Mouse (Mus musculus): Measurements from ENCODE around the gene Cotl1. TPM values are rescaled to one million over a fixed set of nuclear protein-coding genes. Genes with fewer than 3 reads are reported as not detected.

Gene Cotl1
- total RNA-seq, 1 experiment from 2014 or later, result 84.9 TPM

GRCm38 (mm10) chr8:119806422-119807263 lies 33.7 kb downstream of the Cotl1 start:
- ATAC-seq (replicated peaks in 1 of 2; ENCODE audit: insufficient read depth in 1 of 2, low FRiP score in 2 of 2, low TSS enrichment in 1 of 2, low read depth in 1 of 2, poor library complexity in 2 of 2, severe bottlenecking in 2 of 2), result peak; percentile 17 to 33; a peak in 2 of 4 replicates

DNA sequence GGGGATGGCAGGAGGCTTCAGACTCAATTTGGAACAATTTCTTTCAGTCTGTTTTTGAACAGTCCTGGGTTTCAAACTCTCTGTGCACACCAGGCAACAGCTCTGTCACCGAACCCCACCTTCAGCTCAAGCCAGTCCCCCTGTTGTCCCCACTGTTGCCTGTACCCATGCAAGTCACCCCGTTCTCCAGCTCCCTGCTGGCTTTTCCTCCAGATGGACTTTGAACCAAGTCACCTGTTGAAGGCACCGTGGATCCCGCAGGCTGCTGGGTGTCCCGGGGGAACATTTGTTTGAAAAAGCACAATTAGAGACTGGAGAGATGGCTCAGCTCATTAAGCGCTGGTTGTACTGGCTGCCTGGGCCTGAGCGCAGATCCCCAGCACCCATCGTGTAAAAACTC lies 35.1 kb downstream of the Cotl1 start:
- no peak for ATAC-seq (replicated peaks in 1 of 2; ENCODE audit: insufficient read depth in 1 of 2, low FRiP score in 2 of 2, low TSS enrichment in 1 of 2, low read depth in 1 of 2, poor library complexity in 2 of 2, severe bottlenecking in 2 of 2)

- ATAC-seq (replicated peaks in 1 of 2; ENCODE audit: insufficient read depth in 1 of 2, low FRiP score in 2 of 2, low TSS enrichment in 1 of 2, low read depth in 1 of 2, poor library complexity in 2 of 2, severe bottlenecking in 2 of 2), result no peak
Observed at GRCm38 (mm10) chr8:119802592-119802991, 37.8 kb downstream of the Cotl1 start.

DNA sequence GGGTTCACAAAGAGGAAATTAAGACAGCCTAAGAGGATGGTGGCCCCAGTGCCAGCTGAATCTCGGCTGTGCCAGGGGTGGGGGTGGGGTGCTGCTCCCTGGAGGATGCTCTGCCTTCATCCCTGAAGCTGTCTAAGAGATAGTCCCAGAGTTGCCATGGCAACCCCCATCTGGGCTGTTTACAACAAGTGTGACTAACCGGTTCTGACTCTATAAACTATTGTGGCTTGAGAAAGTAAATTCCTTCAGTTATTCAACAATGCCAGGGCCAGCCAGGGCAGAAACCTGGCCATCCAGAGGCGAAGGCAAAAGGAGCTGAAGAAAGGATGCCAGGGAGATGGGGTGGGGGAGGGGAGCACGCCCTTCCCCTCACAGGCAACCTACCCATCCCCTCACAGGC lies 39.2 kb downstream of the Cotl1 start:
- ATAC-seq (replicated peaks in 1 of 2; ENCODE audit: insufficient read depth in 1 of 2, low FRiP score in 2 of 2, low TSS enrichment in 1 of 2, low read depth in 1 of 2, poor library complexity in 2 of 2, severe bottlenecking in 2 of 2), result no peak

- ATAC-seq (replicated peaks in 1 of 2; ENCODE audit: insufficient read depth in 1 of 2, low FRiP score in 2 of 2, low TSS enrichment in 1 of 2, low read depth in 1 of 2, poor library complexity in 2 of 2, severe bottlenecking in 2 of 2), result no peak
Observed at GRCm38 (mm10) chr8:119798965-119799264, 41.4 kb downstream of the Cotl1 start.

DNA sequence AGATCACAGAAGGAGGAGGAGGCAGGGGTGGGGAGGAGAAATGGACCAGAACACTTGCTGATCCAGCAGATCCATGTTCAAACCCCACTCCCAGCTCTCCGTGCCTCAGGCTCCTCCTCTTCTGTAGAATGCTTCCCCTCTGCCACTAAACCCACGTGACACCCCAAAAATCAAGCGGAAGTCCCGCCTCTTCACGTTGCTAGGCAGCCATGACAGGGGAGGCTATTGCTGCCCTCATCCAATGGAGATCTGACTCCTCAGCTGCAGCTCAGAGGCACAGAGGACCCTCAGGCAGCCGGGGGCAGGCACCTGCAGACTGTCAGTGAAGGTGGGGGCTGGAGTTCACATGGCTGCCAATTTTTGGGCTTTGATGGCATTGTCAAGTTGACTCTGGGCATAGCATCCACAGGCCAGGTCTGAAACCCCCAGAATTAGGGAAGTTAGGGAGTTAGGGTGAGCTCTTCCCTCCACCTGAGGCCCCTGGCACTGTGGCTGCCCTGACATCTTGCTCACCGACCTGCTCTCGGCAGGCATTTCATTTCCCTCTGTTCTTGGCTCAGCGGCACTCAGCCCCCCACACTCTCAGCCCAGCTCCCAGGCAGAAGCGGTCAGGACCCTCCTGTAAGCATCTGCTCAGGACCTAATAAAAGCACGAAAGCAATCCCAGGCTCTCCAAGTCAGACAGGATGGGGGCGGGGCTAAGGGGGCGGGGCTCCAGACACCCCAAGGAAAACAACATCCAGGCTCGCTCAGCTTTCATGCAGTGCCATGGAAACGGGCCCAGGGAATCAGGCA lies 42.0 kb downstream of the Cotl1 start:
- ATAC-seq (replicated peaks in 1 of 2; ENCODE audit: insufficient read depth in 1 of 2, low FRiP score in 2 of 2, low TSS enrichment in 1 of 2, low read depth in 1 of 2, poor library complexity in 2 of 2, severe bottlenecking in 2 of 2), result peak; percentile 73 to 77

- no peak for ATAC-seq (replicated peaks in 1 of 2; ENCODE audit: insufficient read depth in 1 of 2, low FRiP score in 2 of 2, low TSS enrichment in 1 of 2, low read depth in 1 of 2, poor library complexity in 2 of 2, severe bottlenecking in 2 of 2)
Observed at GRCm38 (mm10) chr8:119795651-119796050, 44.7 kb downstream of the Cotl1 start.

DNA sequence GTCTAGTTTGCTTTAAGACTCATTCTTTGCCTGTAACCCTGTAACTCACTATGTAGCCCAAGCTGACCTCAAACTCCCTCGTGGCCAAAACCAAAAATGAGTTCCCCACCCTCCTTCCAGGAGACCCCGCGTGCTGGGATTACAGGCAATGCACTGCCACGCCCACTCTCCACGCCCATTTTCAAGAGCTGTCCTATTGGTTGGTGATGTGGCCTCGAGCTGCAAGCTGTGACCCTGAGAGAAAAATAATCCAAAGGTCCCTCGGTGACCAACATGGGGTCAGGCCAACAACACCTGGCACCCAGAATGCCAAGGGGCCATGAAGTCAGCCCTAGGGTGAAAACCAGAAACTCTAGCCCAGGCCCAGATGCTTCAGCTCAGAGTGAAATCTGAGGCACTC lies 45.7 kb downstream of the Cotl1 start:
- no peak for ATAC-seq (replicated peaks in 1 of 2; ENCODE audit: insufficient read depth in 1 of 2, low FRiP score in 2 of 2, low TSS enrichment in 1 of 2, low read depth in 1 of 2, poor library complexity in 2 of 2, severe bottlenecking in 2 of 2)

GRCm38 (mm10) chr8:119791804-119792704 lies 48.3 kb downstream of the Cotl1 start:
- ATAC-seq (replicated peaks in 1 of 2; ENCODE audit: insufficient read depth in 1 of 2, low FRiP score in 2 of 2, low TSS enrichment in 1 of 2, low read depth in 1 of 2, poor library complexity in 2 of 2, severe bottlenecking in 2 of 2), result no peak; a peak in 1 of 4 replicates

DNA sequence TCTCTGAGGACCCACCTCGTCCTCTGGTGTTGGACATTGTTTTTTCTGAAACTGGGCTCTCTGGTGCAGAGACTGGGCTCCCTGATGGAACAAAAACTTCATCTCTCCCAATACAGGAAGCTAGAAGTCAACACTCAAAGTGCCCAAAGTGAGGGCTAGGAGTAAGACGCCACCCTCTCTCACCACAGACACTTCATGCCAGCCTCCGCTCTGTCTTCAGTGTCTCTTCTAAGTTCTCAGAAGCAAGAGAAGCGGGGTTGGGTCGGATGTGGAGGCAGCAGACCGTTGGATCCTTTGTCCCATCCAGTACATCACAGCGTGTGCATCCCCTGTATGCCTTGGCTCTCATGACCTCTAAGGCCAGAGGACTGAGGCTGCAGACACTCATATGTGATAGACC lies 50.8 kb downstream of the Cotl1 start:
- ATAC-seq (replicated peaks in 1 of 2; ENCODE audit: insufficient read depth in 1 of 2, low FRiP score in 2 of 2, low TSS enrichment in 1 of 2, low read depth in 1 of 2, poor library complexity in 2 of 2, severe bottlenecking in 2 of 2), result no peak

- no peak for ATAC-seq (replicated peaks in 1 of 2; ENCODE audit: insufficient read depth in 1 of 2, low FRiP score in 2 of 2, low TSS enrichment in 1 of 2, low read depth in 1 of 2, poor library complexity in 2 of 2, severe bottlenecking in 2 of 2)
Observed at GRCm38 (mm10) chr8:119788607-119789381, 51.5 kb downstream of the Cotl1 start.

- ATAC-seq (replicated peaks in 1 of 2; ENCODE audit: insufficient read depth in 1 of 2, low FRiP score in 2 of 2, low TSS enrichment in 1 of 2, low read depth in 1 of 2, poor library complexity in 2 of 2, severe bottlenecking in 2 of 2), result no peak
Observed at GRCm38 (mm10) chr8:119787341-119787740, 53.0 kb downstream of the Cotl1 start.

DNA sequence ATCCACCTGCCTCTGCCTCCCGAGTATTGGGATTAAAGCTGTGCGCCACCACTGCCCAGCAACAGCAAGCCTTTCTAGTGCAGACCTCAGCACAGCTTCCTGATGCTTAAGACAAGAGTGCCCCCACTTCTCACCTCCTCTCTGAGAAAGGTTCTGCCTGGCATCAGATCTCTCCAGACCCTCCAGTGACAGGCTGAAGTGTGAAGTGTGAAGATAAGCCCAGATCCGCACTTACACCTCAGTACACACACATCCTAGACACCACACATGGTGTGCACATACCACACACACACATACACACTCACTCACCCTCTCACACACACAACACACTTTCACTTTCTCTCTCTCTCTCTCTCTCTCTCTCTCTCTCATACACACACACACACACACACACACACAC lies 53.5 kb downstream of the Cotl1 start:
- ATAC-seq (replicated peaks in 1 of 2; ENCODE audit: insufficient read depth in 1 of 2, low FRiP score in 2 of 2, low TSS enrichment in 1 of 2, low read depth in 1 of 2, poor library complexity in 2 of 2, severe bottlenecking in 2 of 2), result no peak

DNA sequence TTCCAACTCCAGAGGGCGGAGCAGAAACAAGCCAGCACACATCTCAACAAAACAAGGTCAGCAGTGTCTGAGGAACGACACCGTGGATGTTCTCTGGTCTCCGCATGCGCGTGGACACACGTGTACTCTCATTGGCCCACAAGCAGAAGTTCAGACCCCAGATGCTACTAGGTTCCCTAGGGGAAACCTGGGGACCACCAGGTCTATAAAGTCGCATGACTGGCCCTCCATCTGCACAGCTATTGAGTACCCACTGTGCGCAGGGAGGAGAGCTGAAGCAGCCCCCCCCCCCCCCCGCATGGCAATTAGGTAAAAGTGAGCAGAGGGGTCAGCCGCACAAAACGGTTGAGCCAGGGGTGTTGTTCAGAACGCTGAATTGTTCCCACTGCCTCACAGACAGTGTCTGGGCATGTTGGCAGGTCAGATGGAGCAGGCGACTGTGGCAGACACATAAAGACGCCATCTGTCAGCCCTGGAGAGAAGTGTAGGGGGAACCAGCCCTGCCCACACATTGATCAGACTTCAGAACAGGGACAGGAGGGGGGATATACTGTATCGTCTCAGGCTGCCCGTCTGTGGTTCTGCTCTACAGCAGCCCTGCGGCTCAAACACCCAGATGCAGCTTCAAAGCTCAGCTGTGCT lies 54.5 kb downstream of the Cotl1 start:
- no peak for ATAC-seq (replicated peaks in 1 of 2; ENCODE audit: insufficient read depth in 1 of 2, low FRiP score in 2 of 2, low TSS enrichment in 1 of 2, low read depth in 1 of 2, poor library complexity in 2 of 2, severe bottlenecking in 2 of 2)

- ATAC-seq (replicated peaks in 1 of 2; ENCODE audit: insufficient read depth in 1 of 2, low FRiP score in 2 of 2, low TSS enrichment in 1 of 2, low read depth in 1 of 2, poor library complexity in 2 of 2, severe bottlenecking in 2 of 2), result no peak
Observed at GRCm38 (mm10) chr8:119784676-119785075, 55.7 kb downstream of the Cotl1 start.

- peak; percentile 35 to 54 for ATAC-seq (replicated peaks in 1 of 2; ENCODE audit: insufficient read depth in 1 of 2, low FRiP score in 2 of 2, low TSS enrichment in 1 of 2, low read depth in 1 of 2, poor library complexity in 2 of 2, severe bottlenecking in 2 of 2)
Observed at GRCm38 (mm10) chr8:119784141-119784574, 56.2 kb downstream of the Cotl1 start.

- ATAC-seq (replicated peaks in 1 of 2; ENCODE audit: insufficient read depth in 1 of 2, low FRiP score in 2 of 2, low TSS enrichment in 1 of 2, low read depth in 1 of 2, poor library complexity in 2 of 2, severe bottlenecking in 2 of 2), result no peak
Observed at GRCm38 (mm10) chr8:119783579-119783978, 56.8 kb downstream of the Cotl1 start.

Data from hematopoietic stem cell, adult 5-6 weeks (primary cell).